Mouse (Mus musculus): Measurements from ENCODE around the gene Atp5e. TPM values are rescaled to one million over a fixed set of nuclear protein-coding genes. Genes with fewer than 3 reads are reported as not detected.

Atp5e gene
- 779 and 911 TPM in 2 replicates for polyA plus RNA-seq (2015; fragmentation: Nextera tagmentation; extraction: Ambion mirVana)

DNA sequence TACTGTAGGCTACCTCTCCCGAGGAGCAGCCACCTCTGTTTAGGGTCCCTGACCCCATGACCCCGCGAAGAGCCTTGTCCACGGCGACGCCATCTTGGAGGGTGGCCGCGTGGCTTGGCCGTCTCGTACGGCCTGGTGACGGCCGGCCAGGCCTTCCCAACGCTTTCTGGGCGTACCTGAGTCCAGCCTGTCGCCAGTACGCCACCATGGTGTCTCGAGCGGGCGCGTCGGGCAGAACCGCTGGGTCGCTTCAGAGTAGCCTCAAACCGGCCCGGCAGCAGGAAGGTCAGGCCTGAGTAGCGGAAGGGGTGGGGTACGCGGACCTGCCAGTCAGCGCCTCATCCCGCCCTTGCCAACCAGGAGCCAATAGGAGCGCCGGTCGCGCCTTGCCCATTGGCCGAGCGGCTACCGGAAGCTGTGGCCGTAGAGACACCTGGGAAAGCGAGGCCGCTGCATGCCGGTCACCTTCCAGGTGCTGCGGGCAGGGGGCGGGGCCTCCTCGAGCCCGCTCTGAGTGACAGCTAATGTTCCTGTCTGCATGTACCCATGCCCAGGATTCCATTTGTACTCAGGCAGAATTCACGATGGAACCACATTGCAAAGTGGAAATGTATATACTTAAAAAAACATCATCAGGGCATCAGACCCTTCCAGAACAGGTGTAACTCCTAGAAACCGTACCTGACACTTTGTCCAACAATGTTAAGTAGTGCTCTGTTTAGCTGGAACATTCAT lies at the start of gene Atp5e:
Gene Atp5e, minus strand, starts transcription at position 317 of the 735 bp plus-strand sequence.
- Histone ChIP-seq H3K27me3 (no peaks in the 10 kb centered on the region), H3K4me2 (peak within 1 kb of the TSS; percentile 94), H3K27ac (peak within 1 kb of the TSS; percentile 82), H3K4me3 (peak within 1 kb of the TSS; percentile 89), H3K4me1 (peaks cover 10% of the 10 kb centered on the region), H3K9ac (peak within 1 kb of the TSS; percentile 87), H3K9me3 (no peaks in the 10 kb centered on the region), H3K36me3 (peaks cover 58% of the 10 kb centered on the region)
- peak; percentile 97 for ATAC-seq (ENCODE audit: insufficient number of reproducible peaks, insufficient read depth, low FRiP score, low TSS enrichment, low read depth)
- WGBS: 2% methylated on average over 48 of the region's 48 CpGs

DNA sequence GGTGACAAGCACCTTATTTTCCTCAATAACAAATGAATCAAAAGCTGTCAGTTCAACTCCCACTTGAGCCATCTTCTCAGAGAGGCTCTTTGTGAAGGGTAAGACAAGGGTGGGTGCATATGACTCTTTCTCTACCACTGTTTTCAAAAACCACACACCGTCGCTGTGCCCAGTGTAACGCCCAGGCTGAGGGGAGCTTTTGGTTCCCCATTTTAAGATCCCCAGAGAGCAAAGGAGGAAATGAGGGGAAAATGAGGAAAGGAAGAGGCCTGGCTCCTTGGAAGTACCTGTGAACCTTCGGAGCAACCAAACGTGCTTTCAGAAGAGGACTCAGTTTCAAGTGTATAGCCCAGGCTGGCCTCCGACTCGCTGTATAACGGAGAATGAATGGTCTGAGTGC lies 45.9 kb upstream of the Atp5e start:
- ATAC-seq (ENCODE audit: insufficient number of reproducible peaks, insufficient read depth, low FRiP score, low TSS enrichment, low read depth): no peak
- no peak overlapping the region for H3K27ac ChIP-seq
- H3K9ac ChIP-seq: no peak overlapping the region
- H3K4me2 ChIP-seq: no peak overlapping the region
- H3K9me3 ChIP-seq: no peaks in the 10 kb centered on the region
- H3K4me3 ChIP-seq: no peak overlapping the region
- no peaks in the 10 kb centered on the region for H3K4me1 ChIP-seq
- no peaks in the 10 kb centered on the region for H3K27me3 ChIP-seq
- WGBS: 87% methylated on average over 8 of the region's 8 CpGs
- no peaks in the 10 kb centered on the region for H3K36me3 ChIP-seq

DNA sequence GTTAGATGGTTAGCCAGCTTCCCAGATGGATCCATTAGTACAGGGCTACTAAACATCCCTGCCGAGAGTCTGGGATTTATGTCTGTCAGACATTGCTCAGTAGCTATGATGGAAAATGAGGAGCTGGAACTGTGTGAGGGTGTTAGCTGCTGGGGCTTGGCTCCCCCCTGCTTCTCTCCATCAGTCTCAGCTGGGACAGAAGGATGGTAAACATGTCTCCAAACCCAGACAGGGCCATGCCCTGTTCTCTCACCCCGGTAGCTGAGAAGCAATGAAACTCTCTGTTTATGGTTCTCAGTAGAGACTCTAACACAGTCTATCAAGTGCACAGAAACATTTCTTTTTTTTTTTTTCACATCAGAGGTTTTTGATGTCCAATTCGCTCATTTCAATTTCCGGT lies 44.1 kb upstream of the Atp5e start:
- Histone ChIP-seq H3K36me3 (no peaks in the 10 kb centered on the region), H3K4me2 (no peak overlapping the region), H3K4me3 (no peak overlapping the region), H3K27me3 (no peaks in the 10 kb centered on the region), H3K9ac (no peak overlapping the region), H3K4me1 (no peaks in the 10 kb centered on the region), H3K27ac (no peak overlapping the region), H3K9me3 (no peaks in the 10 kb centered on the region)
- 87% methylated on average over 4 of the region's 4 CpGs for WGBS
- no peak for ATAC-seq (ENCODE audit: insufficient number of reproducible peaks, insufficient read depth, low FRiP score, low TSS enrichment, low read depth)

DNA sequence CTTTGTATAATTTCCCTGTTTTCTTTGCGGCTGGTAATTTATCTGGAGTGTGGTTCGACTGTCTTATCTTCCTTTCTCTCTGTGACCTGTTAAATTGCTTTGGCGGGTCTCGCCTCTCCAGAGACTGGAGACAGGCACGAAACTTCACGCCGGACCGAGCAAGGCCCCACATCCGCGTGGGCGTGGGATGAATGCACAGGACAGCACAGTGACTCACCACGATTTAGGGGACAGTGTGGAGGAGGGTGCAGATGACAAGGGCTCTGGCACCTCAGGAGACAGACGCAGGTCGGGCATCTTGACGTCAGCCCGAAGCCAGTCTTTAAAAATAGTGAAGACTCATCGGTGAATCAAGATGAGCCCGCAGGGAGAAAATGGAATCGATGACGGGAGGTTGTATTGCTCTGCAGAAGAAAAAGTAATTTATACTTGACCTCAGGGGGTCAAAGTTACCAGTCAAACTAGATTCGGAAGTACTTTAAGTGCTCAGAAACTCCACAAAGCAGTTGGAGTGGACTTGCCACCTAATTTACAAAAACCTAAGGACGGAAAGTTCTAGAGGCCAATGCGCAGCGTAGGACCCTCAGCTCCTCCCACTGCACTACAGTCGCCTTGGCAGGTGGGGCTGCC lies 39.0 kb upstream of the Atp5e start:
- WGBS: 85% methylated on average over 25 of the region's 25 CpGs
- Histone ChIP-seq H3K4me2 (no peak overlapping the region), H3K27me3 (no peaks in the 10 kb centered on the region), H3K9me3 (no peaks in the 10 kb centered on the region), H3K27ac (no peak overlapping the region), H3K4me1 (no peaks in the 10 kb centered on the region), H3K4me3 (no peak overlapping the region), H3K36me3 (no peaks in the 10 kb centered on the region), H3K9ac (no peak overlapping the region)
- no peak for ATAC-seq (ENCODE audit: insufficient number of reproducible peaks, insufficient read depth, low FRiP score, low TSS enrichment, low read depth)

DNA sequence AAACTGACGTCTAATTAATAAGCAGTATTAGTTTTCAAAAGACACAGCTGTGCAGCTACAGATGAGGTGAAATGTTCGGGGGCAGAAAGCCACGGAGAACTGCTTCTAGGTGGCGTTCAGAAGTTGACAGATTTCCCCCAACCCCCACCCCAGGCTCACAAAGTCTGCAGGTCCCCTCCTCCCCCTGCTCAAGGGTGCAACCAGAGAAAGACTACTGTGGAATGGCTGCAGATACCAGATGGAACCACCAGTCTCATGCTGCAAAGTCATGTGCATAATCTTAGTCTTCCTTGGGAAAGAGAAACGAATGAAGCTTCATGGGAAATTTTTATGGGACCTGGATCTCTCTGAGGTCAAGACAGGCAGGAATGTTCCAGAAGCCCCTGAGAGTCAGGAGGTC lies 38.4 kb upstream of the Atp5e start:
- H3K4me1 ChIP-seq: no peaks in the 10 kb centered on the region
- no peak for ATAC-seq (ENCODE audit: insufficient number of reproducible peaks, insufficient read depth, low FRiP score, low TSS enrichment, low read depth)
- 47% methylated on average over 5 of the region's 5 CpGs for WGBS
- H3K4me2 ChIP-seq: no peak overlapping the region
- no peaks in the 10 kb centered on the region for H3K9me3 ChIP-seq
- H3K4me3 ChIP-seq: no peak overlapping the region
- no peak overlapping the region for H3K27ac ChIP-seq
- H3K36me3 ChIP-seq: no peaks in the 10 kb centered on the region
- no peaks in the 10 kb centered on the region for H3K27me3 ChIP-seq
- H3K9ac ChIP-seq: no peak overlapping the region

DNA sequence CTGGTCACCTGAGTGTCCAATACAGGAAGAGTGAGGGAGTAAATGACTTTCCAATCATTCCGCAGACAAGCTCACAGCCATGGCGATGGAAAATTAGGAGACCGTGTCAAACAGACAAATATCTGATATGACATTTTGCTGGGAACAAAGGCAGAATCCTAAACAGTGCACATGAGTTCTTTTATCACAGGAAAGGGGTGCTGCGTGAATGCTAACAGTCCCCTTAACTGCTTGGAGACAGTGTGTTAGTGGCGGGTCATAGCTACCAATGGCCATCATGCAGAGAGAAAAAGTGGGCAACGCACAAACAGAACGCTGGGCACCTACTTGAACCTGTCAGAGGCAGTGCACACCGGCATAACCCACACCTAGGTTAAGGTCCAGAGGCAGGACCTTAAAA lies 37.6 kb upstream of the Atp5e start:
- no peak for ATAC-seq (ENCODE audit: insufficient number of reproducible peaks, insufficient read depth, low FRiP score, low TSS enrichment, low read depth)
- Histone ChIP-seq H3K27me3 (no peaks in the 10 kb centered on the region), H3K9me3 (no peaks in the 10 kb centered on the region), H3K4me2 (no peak overlapping the region), H3K36me3 (no peaks in the 10 kb centered on the region), H3K9ac (no peak overlapping the region), H3K27ac (no peak overlapping the region), H3K4me3 (no peak overlapping the region), H3K4me1 (no peaks in the 10 kb centered on the region)
- 90% methylated on average over 8 of the region's 8 CpGs for WGBS

DNA sequence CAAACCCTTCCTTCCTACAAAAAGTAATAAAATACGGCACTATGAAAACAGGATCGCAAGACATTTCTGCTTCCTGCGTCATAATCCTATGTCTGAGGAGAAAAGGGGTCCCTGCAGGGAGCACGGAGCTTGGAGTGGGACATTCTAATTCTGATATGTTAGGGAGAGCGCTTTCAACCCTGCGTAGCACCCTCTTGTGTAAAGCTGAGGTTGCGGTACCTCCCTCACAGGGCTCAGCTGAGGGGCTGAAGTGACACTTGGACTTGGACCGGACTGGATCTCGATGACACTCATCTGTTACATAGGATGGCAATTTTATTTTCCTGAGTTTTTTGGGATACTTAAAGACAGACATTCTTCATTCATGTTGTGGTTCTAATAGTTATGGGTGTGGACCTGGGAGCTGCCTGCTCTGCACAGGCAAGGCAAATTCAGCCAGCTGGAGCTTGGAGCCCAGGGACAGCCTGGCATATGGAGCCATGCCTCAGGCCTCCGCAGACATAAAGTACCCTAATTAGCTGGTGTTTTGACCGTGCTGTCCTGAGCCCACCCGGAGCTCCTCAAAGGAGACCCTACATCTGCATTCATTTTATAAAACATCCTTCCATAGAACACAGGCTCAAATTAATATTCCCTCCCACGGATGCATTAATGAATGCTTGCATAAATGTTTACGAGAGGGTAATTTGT lies 37.1 kb upstream of the Atp5e start:
- Histone ChIP-seq H3K4me2 (no peak overlapping the region), H3K27ac (no peak overlapping the region), H3K36me3 (no peaks in the 10 kb centered on the region), H3K4me3 (no peak overlapping the region), H3K9me3 (no peaks in the 10 kb centered on the region), H3K4me1 (no peaks in the 10 kb centered on the region), H3K9ac (no peak overlapping the region), H3K27me3 (no peaks in the 10 kb centered on the region)
- no peak for ATAC-seq (ENCODE audit: insufficient number of reproducible peaks, insufficient read depth, low FRiP score, low TSS enrichment, low read depth)
- WGBS: 78% methylated on average over 14 of the region's 14 CpGs

DNA sequence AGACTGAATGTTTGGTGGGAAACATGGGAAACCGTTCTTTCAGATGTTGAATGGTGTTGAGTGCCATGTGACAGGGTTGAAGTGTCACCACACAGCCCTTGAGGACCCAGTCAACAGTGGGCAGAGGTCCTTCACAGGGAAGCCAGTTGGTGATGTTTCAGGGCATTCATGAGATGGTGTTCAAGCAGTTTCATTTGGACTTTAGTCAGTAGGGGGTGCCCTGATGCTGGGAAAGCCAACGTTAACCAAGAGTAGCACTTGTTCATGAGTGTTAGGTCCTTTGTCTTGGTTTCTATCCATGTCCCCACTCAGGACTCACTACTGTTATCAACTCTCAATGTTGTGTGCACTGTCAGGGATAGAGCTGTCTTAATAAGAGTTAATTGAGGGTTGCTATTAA lies 29.0 kb upstream of the Atp5e start:
- Histone ChIP-seq H3K9me3 (0 out of 2 replicates have a peak, but pooled peaks cover 2% of the 10 kb centered on the region), H3K4me1 (no peaks in the 10 kb centered on the region), H3K36me3 (no peaks in the 10 kb centered on the region), H3K27ac (no peak overlapping the region), H3K4me2 (no peak overlapping the region), H3K4me3 (no peak overlapping the region), H3K9ac (no peak overlapping the region), H3K27me3 (no peaks in the 10 kb centered on the region)
- no peak for ATAC-seq (ENCODE audit: insufficient number of reproducible peaks, insufficient read depth, low FRiP score, low TSS enrichment, low read depth)
- WGBS: 71% methylated on average over 2 of the region's 2 CpGs

DNA sequence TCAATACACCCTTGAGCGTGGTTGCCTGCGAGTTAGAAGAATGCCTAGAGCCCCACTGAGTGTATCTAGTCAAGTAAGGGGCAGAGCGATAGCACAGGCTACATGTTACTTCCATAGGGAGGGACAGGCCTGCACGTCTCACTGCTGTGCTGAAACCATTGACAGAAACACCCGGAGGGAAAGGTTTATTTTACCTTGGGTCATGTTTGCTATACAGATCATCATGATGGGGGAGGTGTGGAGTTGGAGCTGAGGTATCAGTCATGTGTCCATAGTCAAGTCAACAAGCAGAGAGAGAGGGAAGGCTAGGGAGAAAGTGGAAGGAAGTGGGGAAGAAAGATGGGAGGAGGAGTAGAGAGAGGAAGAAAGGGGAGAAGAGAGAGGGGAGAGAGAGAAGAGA lies 23.1 kb upstream of the Atp5e start:
- no peaks in the 10 kb centered on the region for H3K27me3 ChIP-seq
- no peak overlapping the region for H3K9ac ChIP-seq
- no peak overlapping the region for H3K4me3 ChIP-seq
- no peaks in the 10 kb centered on the region for H3K4me1 ChIP-seq
- WGBS: 83% methylated on average over 5 of the region's 5 CpGs
- ATAC-seq (ENCODE audit: insufficient number of reproducible peaks, insufficient read depth, low FRiP score, low TSS enrichment, low read depth): no peak
- no peaks in the 10 kb centered on the region for H3K36me3 ChIP-seq
- no peak overlapping the region for H3K27ac ChIP-seq
- no peak overlapping the region for H3K4me2 ChIP-seq
- H3K9me3 ChIP-seq: no peaks in the 10 kb centered on the region

DNA sequence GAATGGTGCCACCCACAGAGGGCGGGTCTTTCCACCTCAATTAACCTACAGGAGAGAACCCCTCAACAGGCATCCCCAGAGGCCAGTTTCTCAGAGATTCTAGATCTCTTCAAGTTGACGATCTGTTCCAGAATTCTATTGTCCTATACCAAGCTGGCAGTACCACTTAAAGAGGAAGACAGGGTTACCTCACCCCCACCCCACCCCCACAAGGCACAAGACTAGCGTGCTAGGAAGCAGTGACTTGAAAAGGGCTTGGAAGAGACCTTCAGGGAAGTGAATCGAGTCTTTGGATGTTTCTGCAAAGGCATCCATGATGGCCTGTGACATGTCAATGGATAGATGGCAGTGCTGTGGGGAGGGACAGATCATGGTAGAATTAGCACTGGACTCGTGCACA lies 14.8 kb upstream of the Atp5e start:
- no peaks in the 10 kb centered on the region for H3K9me3 ChIP-seq
- no peak overlapping the region for H3K27ac ChIP-seq
- H3K4me2 ChIP-seq: no peak overlapping the region
- H3K9ac ChIP-seq: no peak overlapping the region
- no peak overlapping the region for H3K4me3 ChIP-seq
- no peaks in the 10 kb centered on the region for H3K27me3 ChIP-seq
- ATAC-seq (ENCODE audit: insufficient number of reproducible peaks, insufficient read depth, low FRiP score, low TSS enrichment, low read depth): no peak
- 70% methylated on average over 5 of the region's 5 CpGs for WGBS
- H3K4me1 ChIP-seq: peaks cover under 1% of the 10 kb centered on the region; the same call in 1 of the 2 replicates
- H3K36me3 ChIP-seq: no peaks in the 10 kb centered on the region

DNA sequence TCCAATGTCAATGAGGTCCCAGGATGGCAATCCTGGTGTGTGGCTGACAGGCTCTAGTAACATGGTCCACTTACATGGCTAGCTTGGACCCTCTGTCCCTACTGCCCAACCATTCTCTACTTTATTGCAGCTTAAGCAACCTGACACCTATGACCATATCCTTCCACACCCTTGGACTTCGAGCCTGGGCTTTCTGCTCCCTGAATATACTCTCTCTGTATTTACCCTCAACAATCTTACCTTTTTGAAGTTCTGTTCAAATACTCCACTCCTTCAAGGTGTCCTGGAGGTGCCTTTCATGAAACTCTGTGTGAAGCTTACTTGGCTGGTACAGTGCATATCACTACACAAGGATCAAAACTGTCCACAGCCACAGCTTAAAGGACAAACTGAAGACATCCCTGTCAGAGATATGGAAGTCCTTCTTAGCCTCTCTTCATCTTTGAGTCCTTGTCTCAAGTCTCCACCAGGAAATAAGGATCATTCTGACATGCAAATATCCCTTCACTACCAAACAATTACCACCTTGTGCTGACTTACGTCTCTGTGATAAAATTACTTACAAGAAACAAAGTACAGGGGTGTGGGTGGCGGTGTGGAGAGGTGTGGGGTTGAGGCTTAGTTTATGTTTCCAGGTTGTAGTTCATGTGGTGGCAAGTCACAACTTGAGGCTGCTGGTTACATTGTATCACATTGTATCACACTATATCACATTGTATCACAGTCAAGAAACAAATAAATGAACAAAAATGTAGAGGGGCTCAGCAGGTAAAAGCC lies 13.8 kb upstream of the Atp5e start:
- WGBS: 81% methylated on average over 3 of the region's 3 CpGs
- no peak for ATAC-seq (ENCODE audit: insufficient number of reproducible peaks, insufficient read depth, low FRiP score, low TSS enrichment, low read depth)

More for the DNA sequence above, 13.8 kb upstream of the Atp5e start:
- no peak overlapping the region for H3K9ac ChIP-seq
- H3K4me1 ChIP-seq: peaks cover 6% of the 10 kb centered on the region
- no peaks in the 10 kb centered on the region for H3K36me3 ChIP-seq
- no peak overlapping the region for H3K4me2 ChIP-seq
- H3K4me3 ChIP-seq: no peak overlapping the region
- H3K9me3 ChIP-seq: no peaks in the 10 kb centered on the region
- no peaks in the 10 kb centered on the region for H3K27me3 ChIP-seq
- no peak overlapping the region for H3K27ac ChIP-seq

Data from embryonic facial prominence, embryonic 13.5 days (tissue).